Mouse (Mus musculus) heart, adult 18-20 months (tissue): ENCODE data around the gene Npas2. TPM values are rescaled to one million over a fixed set of nuclear protein-coding genes. Genes with fewer than 3 reads are reported as not detected.

Experiments
- microRNA-seq, 2 experiments: library from miRNA; unstranded; fragments of <30 nt; microRNA quantifications; one replicate each; pipeline ENCODE4 v1.2.0; 2022
- total RNA-seq, 2 experiments: library from RNA; stranded (reverse); gene quantifications; 2 replicates each; pipeline ENCODE4 v1.2.3; 2021

Npas2 gene
- total RNA-seq, 2 experiments from 2014 or later, result 5.3 to 6.6 TPM

Small RNA genes lying within 50 kb of the gene (microRNA-seq; reads per million reads assigned to microRNA genes)
- 0 reads per million in 2 experiments for gene Mir6349

Other genes with a start within 250 kb of the Npas2 start
- 10 to 100 TPM; 69.7 to 80.5 TPM for gene Pdcl3, start 208.1 kb upstream of the Npas2 start, total RNA-seq
- gene Rpl31, start 174.1 kb downstream of the Npas2 start, total RNA-seq, result 100 to 1,000 TPM; 431 to 565 TPM